Mouse (Mus musculus) lung, embryonic 16.5 days (tissue): ENCODE data around the gene Grk5. TPM values are rescaled to one million over a fixed set of nuclear protein-coding genes. Genes with fewer than 3 reads are reported as not detected.

ENCODE experiments used
- ATAC-seq: fragments of 200-750 bp; cut with Nextera tagmentation; 2 replicates; pipeline ENCODE4 v1.8.0; 2017; ENCODE audit warnings: low read depth, mild to moderate bottlenecking, moderate library complexity
- H3K27ac ChIP-seq: fragments of 300-500 bp; sonication (generic); 2 replicates; pipeline ENCODE4 v1.5.1; 2014; ENCODE audit warnings: mild to moderate bottlenecking, control low read depth, low read length
- H3K27me3 ChIP-seq: fragments of 300-500 bp; sonication (generic); 2 replicates; pipeline ENCODE4 v1.6.1; 2014; ENCODE audit warnings: low read depth, low read length, mixed read lengths; ENCODE audit not compliant: control insufficient read depth, insufficient read depth
- H3K36me3 ChIP-seq: fragments of 300-500 bp; sonication (generic); 2 replicates; pipeline ENCODE4 v1.6.1; 2014; ENCODE audit warnings: low read length; ENCODE audit not compliant: control insufficient read depth, insufficient read depth
- H3K4me1 ChIP-seq: fragments of 300-500 bp; sonication (generic); replicated peaks from 2 replicates; pipeline ENCODE4 v1.6.1; 2014; ENCODE audit warnings: low read length, mixed read lengths; ENCODE audit not compliant: control insufficient read depth, insufficient read depth
- H3K4me2 ChIP-seq: fragments of 300-500 bp; sonication (generic); 2 replicates; pipeline ENCODE4 v1.6.1; 2014; ENCODE audit warnings: low read depth, low read length, control low read depth
- H3K4me3 ChIP-seq: fragments of 300-500 bp; sonication (generic); 2 replicates; pipeline ENCODE4 v1.5.1; 2014; ENCODE audit warnings: mild to moderate bottlenecking, low read length, control low read depth
- H3K9ac ChIP-seq: fragments of 300-500 bp; sonication (generic); 2 replicates; pipeline ENCODE4 v1.6.1; 2014; ENCODE audit warnings: low read length, control low read depth
- H3K9me3 ChIP-seq: fragments of 300-500 bp; sonication (generic); 2 replicates; pipeline ENCODE4 v1.6.1; 2016; ENCODE audit warnings: low read length; ENCODE audit not compliant: control insufficient read depth
- WGBS: fragments of 180-500 bp; shearing (Covaris S2); extraction: QIAGEN DNeasy Blood & Tissue Kit; methylation state at CpG from one replicate; pipeline ENCODE4 v1.1.7; 2014; 5-methylcytosine and 5-hydroxymethylcytosine counted together
- polyA plus RNA-seq: library from polyadenylated mRNA; unstranded; fragments of >200 nt; fragmentation: Nextera tagmentation; extraction: Ambion mirVana; gene quantifications from 2 replicates; pipeline ENCODE4 v1.2.1, GENCODE M21; 2015

The Grk5 gene
- polyA plus RNA-seq, 1 experiment from 2014 or later = 4.9 TPM

GRCm38 (mm10) chr19:61087781-61088180 is 198.2 kb downstream of the Grk5 start:
- Histone ChIP-seq H3K9me3 (no peaks in the 10 kb centered on the region), H3K27me3 (no peaks in the 10 kb centered on the region), H3K4me3 (no peak overlapping the region), H3K36me3 (peaks cover 6% of the 10 kb centered on the region; the same call in 1 of the 2 replicates), H3K9ac (no peak overlapping the region), H3K27ac (no peak overlapping the region), H3K4me2 (no peak overlapping the region), H3K4me1 (no peaks in the 10 kb centered on the region)
- ATAC-seq = no peak
- WGBS = 96% methylated on average over 1 of the region's 1 CpGs

DNA sequence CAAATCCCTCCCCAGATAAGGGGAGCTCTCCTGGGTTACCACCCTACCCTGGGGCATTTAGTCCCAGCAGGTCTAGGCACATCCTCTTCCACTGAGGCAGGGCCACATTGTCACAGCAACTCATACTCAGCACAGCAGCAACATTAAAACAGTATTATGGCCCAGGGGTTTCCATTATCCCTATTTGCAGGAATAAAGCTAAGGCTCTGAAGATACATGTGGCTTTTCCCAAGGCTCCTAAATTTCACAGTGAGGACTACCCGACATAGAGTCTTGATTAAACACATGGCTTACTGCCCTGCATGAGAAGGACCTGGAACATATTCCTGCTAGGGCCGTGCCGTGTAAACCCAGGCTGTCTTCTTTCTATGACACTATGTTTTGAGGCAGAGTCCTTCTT is 199.5 kb downstream of the Grk5 start:
- Histone ChIP-seq H3K9me3 (no peaks in the 10 kb centered on the region), H3K4me2 (no peak overlapping the region), H3K36me3 (peaks cover 8% of the 10 kb centered on the region; the same call in 1 of the 2 replicates), H3K27ac (no peak overlapping the region), H3K4me1 (no peaks in the 10 kb centered on the region), H3K27me3 (no peaks in the 10 kb centered on the region), H3K9ac (no peak overlapping the region), H3K4me3 (no peak overlapping the region)
- no peak for ATAC-seq
- 86% methylated on average over 3 of the region's 3 CpGs for WGBS

- Histone ChIP-seq H3K27ac (no peak overlapping the region), H3K27me3 (no peaks in the 10 kb centered on the region), H3K4me1 (no peaks in the 10 kb centered on the region), H3K36me3 (peaks cover 8% of the 10 kb centered on the region; the same call in 1 of the 2 replicates), H3K9ac (no peak overlapping the region), H3K4me2 (no peak overlapping the region), H3K9me3 (no peaks in the 10 kb centered on the region), H3K4me3 (no peak overlapping the region)
- 84% methylated on average over 4 of the region's 4 CpGs for WGBS
- no peak for ATAC-seq
These were observed 201.0 kb downstream of the Grk5 start for GRCm38 (mm10) chr19:61090541-61090940.

DNA sequence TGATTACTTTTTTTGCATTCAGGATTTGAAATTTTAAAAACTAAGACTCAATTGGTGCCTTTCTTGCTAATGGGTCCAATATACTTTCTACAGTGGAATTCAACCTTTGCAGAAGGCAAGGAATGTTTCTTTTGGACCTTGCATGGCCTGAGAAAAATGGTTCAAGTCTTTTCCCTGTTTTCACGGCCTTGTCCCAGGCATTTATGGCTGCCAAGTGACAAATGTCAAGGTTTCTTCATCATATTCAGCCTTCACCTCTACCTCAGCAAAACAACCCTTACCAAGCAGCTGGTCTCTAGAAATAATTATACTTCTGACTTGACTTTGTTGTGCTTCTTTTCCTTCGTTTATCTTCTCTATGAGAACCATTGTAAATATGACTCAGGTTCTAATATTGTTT is 207.2 kb downstream of the Grk5 start:
- no peak overlapping the region for H3K27ac ChIP-seq
- 79% methylated on average over 2 of the region's 2 CpGs for WGBS

DNA sequence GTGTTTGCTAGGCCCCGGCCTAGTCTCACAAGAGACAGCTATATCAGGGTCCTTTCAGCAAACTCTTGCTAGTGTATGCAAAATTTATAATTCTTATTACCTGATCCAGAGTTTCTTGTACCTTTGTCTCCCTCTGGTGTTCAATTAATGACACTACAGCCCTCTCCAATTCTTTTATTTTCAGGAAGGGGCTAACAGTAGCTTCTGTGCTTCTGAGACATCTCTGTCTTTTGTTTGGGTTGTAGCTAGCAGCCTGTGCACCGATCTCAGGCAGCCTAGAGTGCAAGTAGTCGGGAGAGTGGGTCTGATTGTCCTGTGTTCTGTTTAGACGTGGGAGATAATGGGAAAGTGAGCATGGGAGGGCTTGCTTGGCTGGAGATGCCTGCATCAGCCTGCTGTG is 208.2 kb downstream of the Grk5 start:
- ATAC-seq = no peak
- no peaks in the 10 kb centered on the region for H3K4me1 ChIP-seq
- H3K27ac ChIP-seq = no peak overlapping the region
- 18% methylated on average over 4 of the region's 4 CpGs for WGBS
- no peak overlapping the region for H3K4me2 ChIP-seq
- H3K27me3 ChIP-seq = no peaks in the 10 kb centered on the region
- H3K36me3 ChIP-seq = 0 out of 2 replicates have a peak, but pooled peaks cover 5% of the 10 kb centered on the region
- H3K9ac ChIP-seq = no peak overlapping the region
- H3K9me3 ChIP-seq = no peaks in the 10 kb centered on the region
- no peak overlapping the region for H3K4me3 ChIP-seq

More for the DNA sequence above, 207.2 kb downstream of the Grk5 start:
- no peaks in the 10 kb centered on the region for H3K27me3 ChIP-seq
- H3K9me3 ChIP-seq = no peaks in the 10 kb centered on the region
- no peak overlapping the region for H3K9ac ChIP-seq
- peaks cover 6% of the 10 kb centered on the region; the same call in 1 of the 2 replicates for H3K36me3 ChIP-seq
- no peak overlapping the region for H3K4me3 ChIP-seq
- H3K4me2 ChIP-seq = no peak overlapping the region
- H3K4me1 ChIP-seq = no peaks in the 10 kb centered on the region
- ATAC-seq = no peak

DNA sequence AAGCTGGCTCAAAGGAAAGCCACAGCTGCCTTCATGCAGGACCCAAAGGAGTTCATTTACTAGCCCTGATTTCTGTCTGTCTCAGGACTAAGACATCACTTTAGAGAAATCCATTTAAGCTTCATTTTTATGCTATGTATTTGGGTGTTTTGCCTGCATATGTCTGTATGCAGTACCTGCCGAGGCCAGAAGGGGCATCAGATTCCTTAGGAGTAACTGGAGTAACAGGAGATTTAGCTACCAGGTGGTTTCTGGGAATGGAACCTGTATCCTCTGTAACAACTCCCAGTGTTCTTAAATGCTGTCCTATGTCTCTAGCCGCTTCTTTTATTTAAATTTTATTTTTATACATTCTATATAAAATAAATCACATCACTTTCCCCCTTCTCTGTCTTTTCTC is 220.6 kb downstream of the Grk5 start:
- ATAC-seq = no peak
- 64% methylated on average over 2 of the region's 2 CpGs for WGBS
- H3K27me3 ChIP-seq = no peaks in the 10 kb centered on the region

DNA sequence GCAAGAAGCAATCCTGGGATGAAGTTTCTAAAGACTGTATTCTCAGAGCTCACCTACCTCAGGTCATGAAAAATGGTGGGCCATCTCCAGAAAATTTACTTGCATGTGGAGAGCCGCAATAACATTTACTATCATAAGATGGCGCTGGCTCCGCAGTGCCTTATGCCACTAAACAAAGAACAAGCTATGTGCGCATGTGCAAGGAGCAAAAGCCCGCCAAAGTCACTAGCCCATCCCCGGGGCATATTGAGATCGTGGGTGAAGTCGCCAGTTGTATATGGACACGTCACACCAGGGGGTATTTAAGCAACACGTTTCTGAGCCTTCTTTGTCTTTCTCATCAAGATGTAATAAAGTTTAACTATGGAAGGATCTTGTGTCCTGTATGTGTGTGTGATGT is 241.5 kb downstream of the Grk5 start:
- H3K27me3 ChIP-seq = no peaks in the 10 kb centered on the region
- no peaks in the 10 kb centered on the region for H3K4me1 ChIP-seq
- peaks cover 9% of the 10 kb centered on the region for H3K36me3 ChIP-seq
- H3K27ac ChIP-seq = no peak overlapping the region
- ATAC-seq = no peak
- H3K9ac ChIP-seq = no peak overlapping the region
- H3K4me3 ChIP-seq = no peak overlapping the region
- peaks cover 3% of the 10 kb centered on the region; the same call in 1 of the 2 replicates for H3K9me3 ChIP-seq
- H3K4me2 ChIP-seq = no peak overlapping the region
- WGBS = 91% methylated on average over 10 of the region's 10 CpGs

More for the DNA sequence above, 220.6 kb downstream of the Grk5 start:
- H3K4me3 ChIP-seq = no peak overlapping the region
- no peak overlapping the region for H3K9ac ChIP-seq
- no peaks in the 10 kb centered on the region for H3K9me3 ChIP-seq
- no peak overlapping the region for H3K27ac ChIP-seq
- H3K4me2 ChIP-seq = no peak overlapping the region
- no peaks in the 10 kb centered on the region for H3K4me1 ChIP-seq
- no peaks in the 10 kb centered on the region for H3K36me3 ChIP-seq

GRCm38 (mm10) chr19:61138655-61139054 is 249.1 kb downstream of the Grk5 start:
- Histone ChIP-seq H3K4me3 (no peak overlapping the region), H3K36me3 (peaks cover 3% of the 10 kb centered on the region), H3K4me1 (peaks cover 6% of the 10 kb centered on the region), H3K27ac (no peak overlapping the region), H3K9me3 (no peaks in the 10 kb centered on the region), H3K4me2 (no peak overlapping the region), H3K9ac (no peak overlapping the region), H3K27me3 (no peaks in the 10 kb centered on the region)
- no peak for ATAC-seq

GRCm38 (mm10) chr19:61140342-61141206 is 251.0 kb downstream of the Grk5 start, which contains the start of gene Zfp950:
Gene Zfp950, minus strand, starts transcription at chr19:61140840.
- under 1% methylated on average over 18 of the region's 18 CpGs for WGBS
- peak within 1 kb of the TSS; percentile 80 for H3K4me2 ChIP-seq
- H3K4me1 ChIP-seq = peaks cover 6% of the 10 kb centered on the region
- peak within 1 kb of the TSS; percentile 95 for H3K9ac ChIP-seq
- H3K27ac ChIP-seq = peak within 1 kb of the TSS; percentile 65; the same call in 1 of the 2 replicates
- no peaks in the 10 kb centered on the region for H3K9me3 ChIP-seq
- ATAC-seq = peak; percentile 99
- H3K27me3 ChIP-seq = no peaks in the 10 kb centered on the region
- H3K36me3 ChIP-seq = no peaks in the 10 kb centered on the region; the same call in 1 of the 2 replicates
- H3K4me3 ChIP-seq = peak within 1 kb of the TSS; percentile 97
